Mouse (Mus musculus) effector memory CD4-positive, alpha-beta T cell, adult 7 months (primary cell): ENCODE results near the gene Msto1. TPM values are rescaled to one million over a fixed set of nuclear protein-coding genes. Genes with fewer than 3 reads are reported as not detected.

Experiments
- polyA plus RNA-seq: library from polyadenylated mRNA; unstranded; fragments of 100-300 nt; shearing (Covaris generic); gene quantifications from one replicate; pipeline ENCODE4 v1.2.1, GENCODE M21; 2017

The Msto1 gene
- polyA plus RNA-seq, result 8.5 TPM

DNA sequence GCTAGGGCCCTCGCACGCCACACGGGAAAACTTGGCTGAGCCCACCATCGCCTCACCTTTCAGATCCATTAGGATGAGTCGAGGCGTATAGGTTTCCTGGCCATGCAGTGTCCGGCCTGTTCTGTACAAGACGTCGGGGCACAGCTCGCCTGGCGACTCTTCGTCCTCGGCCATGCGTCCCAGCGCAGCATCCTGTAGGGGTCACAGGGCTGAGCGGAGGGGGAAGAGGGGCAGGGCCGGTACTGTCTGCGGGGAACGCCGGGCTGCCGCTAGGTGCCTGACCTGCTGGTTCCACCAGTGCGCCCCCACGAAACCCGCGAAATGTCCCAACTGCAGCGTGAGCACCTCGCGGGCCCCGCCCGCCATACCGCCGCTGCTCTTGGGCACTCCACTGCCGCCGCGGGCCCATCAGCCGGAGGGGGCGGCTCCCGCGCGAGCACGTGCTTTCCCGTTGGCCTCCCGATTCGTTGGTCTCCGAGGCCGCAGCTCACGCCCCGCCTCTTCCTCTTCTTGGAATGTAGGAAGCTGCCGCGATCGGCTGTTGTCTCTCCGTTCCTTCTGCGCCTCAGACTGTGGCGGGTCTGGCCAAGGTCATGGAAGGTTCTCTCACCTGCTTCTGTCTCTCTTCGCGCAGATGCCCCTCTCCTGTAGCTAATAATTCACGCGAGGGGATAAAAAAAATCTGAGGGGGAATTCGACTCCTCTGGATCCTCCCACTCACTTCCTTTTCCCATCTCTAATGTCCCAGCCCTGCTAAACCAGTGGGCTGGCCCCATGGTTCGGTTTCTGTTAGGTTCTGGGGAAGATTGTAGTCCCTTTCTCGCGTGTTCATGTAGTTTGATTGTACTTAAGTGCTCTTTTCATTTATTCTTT is at the start of gene Msto1:
Msto1 (minus strand) TSS at position 489 of the 873 bp plus-strand sequence.

GRCm38 (mm10) chr3:88950576-88951326 is 37.0 kb upstream of the Msto1 start, which contains the start of the genes Ash1l and Dap3:
Gene Ash1l (plus strand): TSS chr3:88950622.
Gene Dap3 (minus strand): TSS chr3:88951181.

Other genes starting within 250 kb of the Msto1 start
- gene Khdc4, start 228.2 kb downstream of the Msto1 start, polyA plus RNA-seq, result 133 TPM
- gene Rit1, start 197.2 kb downstream of the Msto1 start, polyA plus RNA-seq, result 20.9 TPM
- 35.3 TPM for gene Syt11, start 138.8 kb downstream of the Msto1 start, polyA plus RNA-seq
- 20.7 TPM for gene Gon4l, start 78.8 kb downstream of the Msto1 start, polyA plus RNA-seq
- gene Ash1l, start 36.6 kb upstream of the Msto1 start, polyA plus RNA-seq, result 28.8 TPM
- 114 TPM for gene Dap3, start 37.2 kb upstream of the Msto1 start, polyA plus RNA-seq
- gene Rusc1, start 179.3 kb upstream of the Msto1 start, polyA plus RNA-seq, result 76.9 TPM
- gene Gm43738, start 187.1 kb upstream of the Msto1 start, polyA plus RNA-seq, result not detected
- gene Fdps, start 188.0 kb upstream of the Msto1 start, polyA plus RNA-seq, result 39.4 TPM
- not detected for gene Pklr, start 222.1 kb upstream of the Msto1 start, polyA plus RNA-seq
- 0.48 TPM for gene Hcn3, start 246.2 kb upstream of the Msto1 start, polyA plus RNA-seq